Mouse (Mus musculus) MEL (cell line): ENCODE measurements around the gene Tyw5. TPM values are rescaled to one million over a fixed set of nuclear protein-coding genes. Genes with fewer than 3 reads are reported as not detected.

Experiments used
- DNase-seq: peaks from one replicate; pipeline ENCODE4 v3.0.0; 2011; ENCODE audit warnings: low read depth, low spot score
- H3K27ac ChIP-seq: 2 replicates; pipeline ENCODE4 v1.5.1; 2012; ENCODE audit warnings: low read depth, mild to moderate bottlenecking, control low read depth, low read length, moderate library complexity; ENCODE audit not compliant: control insufficient read depth
- H3K27me3 ChIP-seq, 2 experiments: fragments of 150-350 bp in 1 of 2; sonication (generic) in 1 of 2; 2 replicates each; pipeline ENCODE4 v1.6.1; 2012; ENCODE audit warnings: low read length in 2 of 2, mild to moderate bottlenecking in 2 of 2, improper control_type of control experiment in 1 of 2, moderate library complexity in 1 of 2; ENCODE audit not compliant: insufficient read depth in 2 of 2, control insufficient read depth in 1 of 2
- H3K36me3 ChIP-seq, 2 experiments: 2 replicates each; pipeline ENCODE4 v1.6.1; 2012 to 2014; ENCODE audit warnings: low read length in 2 of 2, improper control_type of control experiment in 1 of 2, inconsistent platforms in 1 of 2, mild to moderate bottlenecking in 1 of 2; ENCODE audit not compliant: insufficient read depth in 2 of 2, control insufficient read depth in 1 of 2
- H3K4me1 ChIP-seq, 2 experiments: fragments of 150-350 bp in 1 of 2; sonication (generic) in 1 of 2; 2 replicates each; pipeline ENCODE4 v1.6.1; 2012; ENCODE audit warnings: low read length in 2 of 2, improper control_type of control experiment in 1 of 2, mild to moderate bottlenecking in 1 of 2; ENCODE audit not compliant: insufficient read depth in 2 of 2, control insufficient read depth in 1 of 2
- H3K4me3 ChIP-seq, 2 experiments: fragments of 150-350 bp in 1 of 2; sonication (generic) in 1 of 2; 2 replicates each; pipeline ENCODE4 v1.5.1; 2012; ENCODE audit warnings: low read depth in 2 of 2, low read length in 2 of 2, mild to moderate bottlenecking in 2 of 2, moderate library complexity in 2 of 2, control low read depth in 1 of 2, improper control_type of control experiment in 1 of 2; ENCODE audit not compliant: control insufficient read depth in 1 of 2, insufficient read depth in 1 of 2
- H3K79me2 ChIP-seq: 2 replicates; pipeline ENCODE4 v1.6.1; 2012; ENCODE audit warnings: mild to moderate bottlenecking, low read length, moderate library complexity; ENCODE audit not compliant: control insufficient read depth, poor library complexity, insufficient read depth
- H3K9ac ChIP-seq: 2 replicates; pipeline ENCODE4 v1.6.1; 2012; ENCODE audit warnings: low read depth, mild to moderate bottlenecking, control low read depth, low read length, moderate library complexity; ENCODE audit not compliant: control insufficient read depth, poor library complexity, severe bottlenecking
- H3K9me3 ChIP-seq: fragments of 150-350 bp; sonication (generic); replicated peaks from 2 replicates; pipeline ENCODE4 v1.6.1; 2012; ENCODE audit warnings: mild to moderate bottlenecking, low read length, improper control_type of control experiment, moderate library complexity; ENCODE audit not compliant: insufficient read depth
- CHD2 ChIP-seq: IDR thresholded peaks from 2 replicates; pipeline ENCODE4 v1.6.1; 2011; ENCODE audit warnings: low read length, improper control_type of control experiment
- CTCF ChIP-seq, 3 experiments: IDR thresholded peaks in 2 of 3; conservative IDR thresholded peaks in 1 of 3; 2 replicates each; pipeline ENCODE4 v1.5.1; 2011 to 2012; ENCODE audit warnings: low read length in 3 of 3, low read depth in 2 of 3, mild to moderate bottlenecking in 2 of 3, improper control_type of control experiment in 1 of 3, inconsistent platforms in 1 of 3, mixed read lengths in 1 of 3, moderate library complexity in 1 of 3; ENCODE audit not compliant: control insufficient read depth in 1 of 3, insufficient read depth in 1 of 3, poor library complexity in 1 of 3, severe bottlenecking in 1 of 3
- E2F4 ChIP-seq: IDR thresholded peaks from 2 replicates; pipeline ENCODE4 v1.6.1; 2011; ENCODE audit warnings: low read depth, low read length, improper control_type of control experiment, borderline replicate concordance
- EP300 ChIP-seq, 2 experiments: IDR thresholded peaks; 2 replicates each; pipeline ENCODE4 v1.6.1; 2011; ENCODE audit warnings: improper control_type of control experiment in 2 of 2, low read length in 2 of 2, low read depth in 1 of 2, mild to moderate bottlenecking in 1 of 2
- ETS1 ChIP-seq: IDR thresholded peaks from 2 replicates; pipeline ENCODE4 v1.6.1; 2012; ENCODE audit warnings: low read depth, mild to moderate bottlenecking, inconsistent platforms, low read length, improper control_type of control experiment, moderate library complexity
- GATA1 ChIP-seq: IDR thresholded peaks from 2 replicates; pipeline ENCODE4 v1.6.1; 2011; ENCODE audit warnings: low read depth, low read length, improper control_type of control experiment
- JUND ChIP-seq: IDR thresholded peaks from 2 replicates; pipeline ENCODE4 v1.6.1; 2011; ENCODE audit warnings: low read depth, mild to moderate bottlenecking, improper control_type of control experiment, low read length
- MAZ ChIP-seq: IDR thresholded peaks from 2 replicates; pipeline ENCODE4 v1.6.1; 2012; ENCODE audit warnings: low read depth, mild to moderate bottlenecking, inconsistent platforms, low read length, improper control_type of control experiment
- MEF2A ChIP-seq: IDR thresholded peaks from 2 replicates; pipeline ENCODE4 v1.6.1; 2014; ENCODE audit warnings: low read depth, mild to moderate bottlenecking, inconsistent platforms, low read length, improper control_type of control experiment; ENCODE audit not compliant: poor library complexity, insufficient replicate concordance, severe bottlenecking; ENCODE audit errors: extremely low read depth
- MXI1 ChIP-seq: IDR thresholded peaks from 2 replicates; pipeline ENCODE4 v1.6.1; 2011; ENCODE audit warnings: mild to moderate bottlenecking, low read depth, low read length, improper control_type of control experiment
- MYB ChIP-seq: IDR thresholded peaks from 2 replicates; pipeline ENCODE4 v1.6.1; 2011; ENCODE audit warnings: mild to moderate bottlenecking, low read depth, low read length, improper control_type of control experiment
- NRF1 ChIP-seq: IDR thresholded peaks from 2 replicates; pipeline ENCODE4 v1.6.1; 2014; ENCODE audit warnings: low read depth, mild to moderate bottlenecking, inconsistent platforms, low read length, improper control_type of control experiment, moderate library complexity; ENCODE audit not compliant: poor library complexity, insufficient read depth, severe bottlenecking
- POLR2A ChIP-seq, 2 experiments: IDR thresholded peaks; 2 replicates each; pipeline ENCODE4 v1.6.1; 2011 to 2012; ENCODE audit warnings: low read length in 2 of 2, mild to moderate bottlenecking in 2 of 2, control low read depth in 1 of 2, improper control_type of control experiment in 1 of 2, low read depth in 1 of 2, moderate library complexity in 1 of 2; ENCODE audit not compliant: control insufficient read depth in 1 of 2, insufficient read depth in 1 of 2, poor library complexity in 1 of 2
- POLR2AphosphoS5 ChIP-seq: IDR thresholded peaks from 2 replicates; pipeline ENCODE4 v1.6.1; 2012; ENCODE audit warnings: low read depth, borderline replicate concordance, mild to moderate bottlenecking, inconsistent platforms, low read length, moderate library complexity, mixed read lengths
- RAD21 ChIP-seq: IDR thresholded peaks from 2 replicates; pipeline ENCODE4 v1.6.1; 2011; ENCODE audit warnings: mild to moderate bottlenecking, low read depth, low read length, improper control_type of control experiment
- RCOR1 ChIP-seq: IDR thresholded peaks from 2 replicates; pipeline ENCODE4 v1.6.1; 2012; ENCODE audit warnings: low read depth, mild to moderate bottlenecking, inconsistent platforms, low read length, improper control_type of control experiment
- SMC3 ChIP-seq: IDR thresholded peaks from 2 replicates; pipeline ENCODE4 v1.6.1; 2011; ENCODE audit warnings: low read depth, low read length, improper control_type of control experiment
- TCF12 ChIP-seq: IDR thresholded peaks from 2 replicates; pipeline ENCODE4 v1.6.1; 2014; ENCODE audit warnings: low read depth, mild to moderate bottlenecking, inconsistent platforms, low read length, improper control_type of control experiment, moderate library complexity
- UBTF ChIP-seq: IDR thresholded peaks from 2 replicates; pipeline ENCODE4 v1.6.1; 2012; ENCODE audit warnings: low read depth, mild to moderate bottlenecking, inconsistent platforms, low read length, improper control_type of control experiment, moderate library complexity, borderline replicate concordance; ENCODE audit not compliant: insufficient read depth
- USF1 ChIP-seq: IDR thresholded peaks from 2 replicates; pipeline ENCODE4 v1.6.1; 2014; ENCODE audit warnings: low read depth, mild to moderate bottlenecking, inconsistent platforms, low read length, improper control_type of control experiment, moderate library complexity
- USF2 ChIP-seq, 2 experiments: IDR thresholded peaks; 2 replicates each; pipeline ENCODE4 v1.6.1; 2011 to 2012; ENCODE audit warnings: improper control_type of control experiment in 2 of 2, low read length in 2 of 2, borderline replicate concordance in 1 of 2, inconsistent platforms in 1 of 2, low read depth in 1 of 2, mild to moderate bottlenecking in 1 of 2; ENCODE audit not compliant: insufficient read depth in 1 of 2
- ZC3H11A ChIP-seq: IDR thresholded peaks from 2 replicates; pipeline ENCODE4 v1.6.1; 2012; ENCODE audit warnings: low read depth, mild to moderate bottlenecking, inconsistent platforms, low read length, improper control_type of control experiment
- ZKSCAN1 ChIP-seq: IDR thresholded peaks from 2 replicates; pipeline ENCODE4 v1.6.1; 2012; ENCODE audit warnings: low read depth, mild to moderate bottlenecking, inconsistent platforms, low read length, improper control_type of control experiment, moderate library complexity
- ZMIZ1 ChIP-seq: IDR thresholded peaks from 2 replicates; pipeline ENCODE4 v1.6.1; 2012; ENCODE audit warnings: low read depth, mild to moderate bottlenecking, inconsistent platforms, low read length, improper control_type of control experiment, moderate library complexity
- polyA plus RNA-seq, 2 experiments: library from polyadenylated mRNA; stranded (reverse) in 1 of 2; unstranded in 1 of 2; fragments of >175 nt in 1 of 2; fragments of >200 nt in 1 of 2; gene quantifications; 2 replicates each; pipeline versions ENCODE4 v1.2.1 to v1.2.4; 2012; ENCODE audit warnings: low replicate concordance in 2 of 2, low read depth in 1 of 2; ENCODE audit not compliant: insufficient read length in 2 of 2, insufficient read depth in 1 of 2, missing spikeins in 1 of 2
- total RNA-seq: library from RNA; depleted of rRNA; stranded (reverse); fragments of 300-350 nt; gene quantifications from 2 replicates; pipeline ENCODE4 v1.2.3, GENCODE M21; 2012

The Tyw5 gene
- total and polyA plus RNA-seq, 3 experiments: 15.8 to 18.5 TPM; not detected in 1

DNA sequence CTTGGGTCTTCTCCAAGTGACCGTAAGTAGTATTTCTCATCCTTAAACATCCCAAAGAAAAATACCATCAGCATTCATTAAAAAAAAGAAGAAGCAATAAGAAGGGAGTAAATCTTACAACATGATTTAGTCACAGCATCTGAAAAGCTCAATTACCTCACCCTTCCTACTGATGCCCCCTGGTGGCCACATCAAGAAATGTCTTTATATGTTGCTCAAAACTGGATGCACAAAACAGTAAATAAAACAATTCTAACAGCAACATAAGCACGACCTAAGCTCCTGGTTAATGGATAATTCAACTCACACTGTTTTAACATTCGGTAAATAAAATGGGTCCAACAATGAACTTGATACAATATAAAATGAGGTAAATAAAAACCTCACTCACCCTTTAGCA lies 12.8 kb downstream of the Tyw5 start:
- H3K9ac ChIP-seq: no peak overlapping the region
- H3K36me3 ChIP-seq: peaks cover 0 to 5% of the 10 kb centered on the region in 2 experiments; a peak in 2 of 4 replicates
- TF ChIP-seq ETS1 (no peak), SMC3 (peak; percentile 63), RAD21 (peak; percentile 63), ZC3H11A (0 out of 2 replicates have a peak, but pooled peaks have one; percentile 24), CTCF (IDR thresholded peaks at IDR 0.05 in 2 of 3, conservative IDR thresholded peaks at IDR 0.05 in 1 of 3; ENCODE audit: control insufficient read depth in 1 of 3, insufficient read depth in 1 of 3, low read depth in 2 of 3, low read length in 3 of 3, poor library complexity in 1 of 3, severe bottlenecking in 1 of 3) (peak; percentile 20 to 72 (median 65); a peak in 5 of 6 replicates), TCF12 (no peak), USF1 (no peak)
- H3K79me2 ChIP-seq: no peaks in the 10 kb centered on the region
- peak; percentile 79 for DNase-seq
- H3K9me3 ChIP-seq: no peaks in the 10 kb centered on the region
- H3K27ac ChIP-seq: no peak overlapping the region
- H3K4me3 ChIP-seq: no peak overlapping the region
- no peaks in the 10 kb centered on the region for H3K4me1 ChIP-seq
- no peaks in the 10 kb centered on the region for H3K27me3 ChIP-seq

- Histone ChIP-seq H3K9me3 (no peaks in the 10 kb centered on the region), H3K9ac (no peak overlapping the region), H3K27me3 (no peaks in the 10 kb centered on the region), H3K36me3 (peaks cover 0 to 6% of the 10 kb centered on the region in 2 experiments; a peak in 2 of 4 replicates), H3K79me2 (no peaks in the 10 kb centered on the region), H3K4me3 (no peak overlapping the region), H3K4me1 (no peaks in the 10 kb centered on the region), H3K27ac (no peak overlapping the region)
- TF ChIP-seq MAZ: no peak
- no peak for TF ChIP-seq MEF2A
- TF ChIP-seq NRF1: no peak
- TF ChIP-seq CHD2: no peak
- TF ChIP-seq EP300 (IDR thresholded peaks at IDR 0.05; ENCODE audit: low read depth in 1 of 2, low read length in 2 of 2): no peak
- no peak for TF ChIP-seq E2F4
- no peak for TF ChIP-seq MXI1
- TF ChIP-seq MYB: no peak
- TF ChIP-seq POLR2AphosphoS5: no peak
- TF ChIP-seq POLR2A (IDR thresholded peaks at IDR 0.05; ENCODE audit: control insufficient read depth in 1 of 2, insufficient read depth in 1 of 2, low read depth in 1 of 2, low read length in 2 of 2, poor library complexity in 1 of 2): no peak
- TF ChIP-seq USF2 (IDR thresholded peaks at IDR 0.05; ENCODE audit: borderline replicate concordance in 1 of 2, insufficient read depth in 1 of 2, low read depth in 1 of 2, low read length in 2 of 2): no peak
- no peak for TF ChIP-seq RAD21
- no peak for TF ChIP-seq JUND
- no peak for TF ChIP-seq SMC3
- no peak for TF ChIP-seq RCOR1
- no peak for TF ChIP-seq ZC3H11A
- TF ChIP-seq ZMIZ1: no peak
- TF ChIP-seq UBTF: no peak
- no peak for TF ChIP-seq ZKSCAN1
- TF ChIP-seq GATA1: no peak
- no peak for DNase-seq
These were observed 14.5 kb downstream of the Tyw5 start for GRCm38 (mm10) chr1:57392417-57392816.
